Mouse (Mus musculus): ENCODE data around the gene Kcnk1.

DNA sequence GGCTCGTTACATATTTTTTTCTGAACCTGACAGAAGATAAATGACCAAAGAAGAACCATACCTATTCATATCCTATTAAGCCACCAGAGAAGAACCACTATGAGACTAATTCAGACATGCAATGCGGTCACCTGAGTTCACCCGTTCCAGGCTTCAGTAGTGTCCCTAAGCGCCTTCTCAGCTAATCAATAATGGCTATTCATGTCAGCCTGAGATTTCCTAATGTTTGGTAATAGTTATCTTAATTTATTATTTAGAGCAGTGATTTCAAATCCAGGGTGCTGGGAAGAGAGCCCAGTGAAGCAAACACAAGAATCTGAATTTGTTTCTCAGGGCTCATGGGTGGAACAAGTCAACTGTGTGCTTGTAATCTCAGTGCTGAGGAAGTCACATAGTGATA is 10.8 kb upstream of the Kcnk1 start:
- no peak for TF ChIP-seq CTCF (IDR thresholded peaks at IDR 0.05; ENCODE audit: insufficient read depth, low read length)
- TF ChIP-seq POLR2A (IDR thresholded peaks at IDR 0.05; ENCODE audit: borderline replicate concordance, extremely low read depth, low read depth, low read length), result no peak

All from lung, adult 2 months (tissue).